Mouse (Mus musculus) heart, postnatal 14 days (tissue): Measurements from ENCODE around the gene Tacstd2. TPM values are rescaled to one million over a fixed set of nuclear protein-coding genes. Genes with fewer than 3 reads are reported as not detected.
"Not testable (repeated sequence)": the region's sequence is repeated elsewhere in the genome, so short reads cannot be mapped to it uniquely, and the experiment has no call there.

ENCODE experiments used
- DNase-seq, 2 experiments: peaks; one replicate each; pipeline ENCODE4 v3.0.0; 2021 to 2022
- intact Hi-C: fragments of 180-260 bp; cut with DNase I; formaldehyde crosslinking; loops from one replicate; pipeline ENCODE4 v1.15.1; 2025
- long read RNA-seq, 2 experiments: library from polyadenylated mRNA; stranded (forward); transcript quantifications; one replicate each; pipeline ENCODE4 v2.0.0; 2021
- total RNA-seq, 2 experiments: library from RNA; stranded (reverse); gene quantifications; 2 replicates each; pipeline ENCODE4 v1.2.3; 2021

Gene Tacstd2
- total RNA-seq, result under 1 TPM; 0.12 to 0.17 TPM
- long read RNA-seq, experiment 1, result 0 reads
- long read RNA-seq, experiment 2, result 0 reads

GRCm38 (mm10) chr6:67535777-67536054 lies at the start of gene Tacstd2:
TSS of gene Tacstd2 (minus strand) at chr6:67535796.
- intact Hi-C loops, result no loop called here
- DNase-seq, result no peak

GRCm38 (mm10) chr6:67566270-67566669 lies 30.7 kb upstream of the Tacstd2 start:
- DNase-seq, result no peak
- intact Hi-C loops, result no loop called here

DNA sequence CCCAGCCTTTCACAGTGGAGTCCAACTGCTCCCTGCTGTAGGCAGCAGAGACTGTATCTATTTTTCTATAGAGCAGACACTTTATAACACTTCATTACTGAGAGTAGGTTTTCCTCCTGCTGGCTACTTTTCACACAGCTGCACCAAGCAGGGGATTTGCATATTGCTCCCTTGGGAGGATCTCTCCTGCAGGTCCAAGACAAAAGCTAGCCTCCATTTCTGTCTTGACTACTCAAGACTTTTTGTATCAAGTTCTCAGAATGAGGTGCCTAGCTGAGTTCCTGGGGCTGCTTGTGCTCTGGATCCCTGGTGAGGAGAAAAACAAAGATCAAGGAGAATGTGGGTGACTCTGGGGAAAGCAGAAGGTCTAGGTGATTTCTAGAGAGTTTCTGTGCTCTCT lies 19.8 kb upstream of the Tacstd2 start:
- intact Hi-C loops, result no loop called here
- DNase-seq, result no peak

DNA sequence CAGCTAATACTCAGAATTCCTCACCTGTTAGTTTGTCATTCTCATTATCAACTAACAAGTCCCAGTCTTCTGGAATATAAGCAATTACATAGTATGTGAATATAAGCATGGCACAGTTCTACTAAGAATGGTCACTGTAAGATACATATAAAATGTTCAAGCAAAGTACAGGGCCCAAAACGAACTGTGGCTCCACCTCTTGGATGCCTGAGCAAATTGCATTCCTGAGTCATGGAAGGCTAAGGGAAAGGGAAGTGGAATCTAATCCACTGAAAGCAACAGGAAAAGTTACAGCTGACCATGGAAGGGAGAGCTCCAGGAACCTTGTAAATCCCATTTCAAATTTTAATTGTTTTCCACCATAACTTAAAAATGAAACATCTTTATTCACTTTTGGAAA lies 14.0 kb upstream of the Tacstd2 start:
- no peak for DNase-seq
- intact Hi-C loops, result no loop called here

DNA sequence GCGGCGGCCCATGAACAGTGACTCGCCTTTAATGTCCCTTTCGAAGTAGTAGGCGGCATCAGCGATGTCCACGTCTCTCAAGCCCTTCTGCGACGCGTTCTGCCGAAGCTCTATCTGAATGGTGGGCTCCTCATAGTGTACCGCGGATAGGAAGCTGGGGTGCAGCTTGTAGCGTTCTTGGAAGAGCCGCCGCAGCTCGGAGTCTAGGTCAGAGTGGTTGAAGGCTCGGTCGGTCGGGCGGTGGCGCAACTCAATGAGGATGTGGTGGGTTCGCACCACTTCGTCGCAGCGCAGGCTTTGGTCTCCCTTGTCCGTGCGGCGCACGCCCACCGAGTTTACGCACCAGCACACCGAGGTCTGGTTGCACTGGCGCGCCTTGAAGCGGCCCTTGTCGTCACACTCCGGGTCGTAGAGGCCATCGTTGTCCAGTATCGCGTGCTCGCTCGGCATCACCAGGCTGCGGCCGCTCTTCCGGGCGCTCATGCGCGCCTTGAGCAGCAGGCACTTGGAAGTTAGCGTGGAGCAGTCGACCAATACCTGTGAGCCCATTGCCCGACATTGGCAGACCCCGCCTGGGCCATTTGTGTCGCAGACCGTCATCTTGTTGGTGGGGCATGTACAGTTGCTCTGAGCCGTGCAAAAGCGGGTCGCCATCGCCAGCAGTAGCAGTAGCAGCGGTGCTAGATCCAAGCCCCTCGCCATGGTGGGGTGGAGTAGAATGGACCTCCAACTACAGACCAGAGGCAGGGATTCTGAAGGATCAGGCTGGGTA lies 405 bp downstream of the Tacstd2 start:
- intact Hi-C loops, result no loop called here
- DNase-seq, result no peak

GRCm38 (mm10) chr6:67534191-67535004 lies 1.2 kb downstream of the Tacstd2 start:
- intact Hi-C loops, result no loop called here
- DNase-seq, result no peak

GRCm38 (mm10) chr6:67532665-67533440 lies 2.7 kb downstream of the Tacstd2 start:
- intact Hi-C loops, result no loop called here
- no peak for DNase-seq

GRCm38 (mm10) chr6:67531822-67532162 lies 3.8 kb downstream of the Tacstd2 start:
- intact Hi-C loops, result no loop called here
- DNase-seq, result no peak

- intact Hi-C loops, result no loop called here
- DNase-seq, result no peak
Measured at GRCm38 (mm10) chr6:67530992-67531821, 4.4 kb downstream of the Tacstd2 start.

- no peak for DNase-seq
- intact Hi-C loops, result no loop called here
Measured at GRCm38 (mm10) chr6:67526356-67526755, 9.2 kb downstream of the Tacstd2 start.

GRCm38 (mm10) chr6:67510752-67511151 lies 24.8 kb downstream of the Tacstd2 start:
- intact Hi-C loops, result no loop called here
- peak; percentile 10 to 53 for DNase-seq

DNA sequence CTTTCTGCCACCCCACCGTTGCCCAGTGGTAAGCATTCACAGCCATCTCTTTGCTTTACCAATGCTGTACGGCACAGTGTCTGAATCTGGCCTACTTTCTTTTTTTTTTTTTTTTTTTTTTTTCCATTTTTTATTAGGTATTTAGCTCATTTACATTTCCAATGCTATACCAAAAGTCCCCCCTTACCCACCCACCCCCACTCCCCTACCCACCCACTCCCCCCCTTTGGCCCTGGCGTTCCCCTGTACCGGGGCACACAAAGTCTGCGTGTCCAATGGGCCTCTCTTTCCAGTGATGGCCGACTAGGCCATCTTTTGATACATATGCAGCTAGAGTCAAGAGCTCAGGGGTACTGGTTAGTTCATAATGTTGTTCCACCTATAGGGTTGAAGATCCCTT lies 33.7 kb downstream of the Tacstd2 start:
- intact Hi-C loops, DNase-seq: not testable (repeated sequence)

GRCm38 (mm10) chr6:67491755-67492154 lies 43.8 kb downstream of the Tacstd2 start, which contains the start of gene Il23r:
TSS of gene Il23r (minus strand) at chr6:67491855.
- intact Hi-C loops, result no loop called here
- DNase-seq, result no peak

Other genes with a start within 250 kb of the Tacstd2 start
- gene Il12rb2, start 159.6 kb downstream of the Tacstd2 start, total RNA-seq, result under 1 TPM; 0.17 to 0.49 TPM
- not detected for gene Il23r, start 43.9 kb downstream of the Tacstd2 start, total RNA-seq